Mouse (Mus musculus) kidney, embryonic 14.5 days (tissue): ENCODE measurements around the gene Pcyox1. TPM values are rescaled to one million over a fixed set of nuclear protein-coding genes. Genes with fewer than 3 reads are reported as not detected.

ENCODE experiments used
- ATAC-seq: fragments of 200-750 bp; cut with Nextera tagmentation; 2 replicates; pipeline ENCODE4 v1.8.0; 2017; ENCODE audit warnings: moderate number of reproducible peaks, mild to moderate bottlenecking, moderate TSS enrichment, moderate library complexity; ENCODE audit not compliant: low FRiP score, low TSS enrichment
- H3K27ac ChIP-seq: fragments of 300-500 bp; sonication (generic); 2 replicates; pipeline ENCODE4 v1.5.1; 2014; ENCODE audit warnings: low read depth, mild to moderate bottlenecking, low read length, moderate library complexity, mixed read lengths
- H3K27me3 ChIP-seq: fragments of 300-500 bp; sonication (generic); 2 replicates; pipeline ENCODE4 v1.6.1; 2014; ENCODE audit warnings: mild to moderate bottlenecking, low read length; ENCODE audit not compliant: control insufficient read depth, insufficient read depth
- H3K36me3 ChIP-seq: fragments of 300-500 bp; sonication (generic); 2 replicates; pipeline ENCODE4 v1.6.1; 2014; ENCODE audit warnings: low read length, mixed read lengths; ENCODE audit not compliant: control insufficient read depth, insufficient read depth
- H3K4me1 ChIP-seq: fragments of 300-500 bp; sonication (generic); 2 replicates; pipeline ENCODE4 v1.6.1; 2014; ENCODE audit warnings: low read length, mixed read lengths; ENCODE audit not compliant: control insufficient read depth, insufficient read depth
- H3K4me2 ChIP-seq: fragments of 300-500 bp; sonication (generic); replicated peaks from 2 replicates; pipeline ENCODE4 v1.6.1; 2014; ENCODE audit warnings: low read depth, mild to moderate bottlenecking, low read length
- H3K4me3 ChIP-seq: fragments of 300-500 bp; sonication (generic); 2 replicates; pipeline ENCODE4 v1.5.1; 2014; ENCODE audit warnings: mild to moderate bottlenecking, low read length
- H3K9ac ChIP-seq: fragments of 300-500 bp; sonication (generic); 2 replicates; pipeline ENCODE4 v1.6.1; 2014; ENCODE audit warnings: low read depth, mild to moderate bottlenecking, low read length, moderate library complexity
- H3K9me3 ChIP-seq: fragments of 300-500 bp; sonication (generic); 2 replicates; pipeline ENCODE4 v1.6.1; 2016; ENCODE audit warnings: low read length; ENCODE audit not compliant: control insufficient read depth
- WGBS: fragments of 180-500 bp; shearing (Covaris S2); extraction: QIAGEN DNeasy Blood & Tissue Kit; methylation state at CpG from one replicate; pipeline ENCODE4 v1.1.7; 2014; 5-methylcytosine and 5-hydroxymethylcytosine counted together
- polyA plus RNA-seq: library from polyadenylated mRNA; unstranded; fragments of >200 nt; fragmentation: Nextera tagmentation; extraction: Ambion mirVana; gene quantifications from 2 replicates; pipeline ENCODE4 v1.2.1, GENCODE M21; 2014

Pcyox1 gene
- polyA plus RNA-seq, 1 experiment from 2014 or later, result 96.4 TPM

DNA sequence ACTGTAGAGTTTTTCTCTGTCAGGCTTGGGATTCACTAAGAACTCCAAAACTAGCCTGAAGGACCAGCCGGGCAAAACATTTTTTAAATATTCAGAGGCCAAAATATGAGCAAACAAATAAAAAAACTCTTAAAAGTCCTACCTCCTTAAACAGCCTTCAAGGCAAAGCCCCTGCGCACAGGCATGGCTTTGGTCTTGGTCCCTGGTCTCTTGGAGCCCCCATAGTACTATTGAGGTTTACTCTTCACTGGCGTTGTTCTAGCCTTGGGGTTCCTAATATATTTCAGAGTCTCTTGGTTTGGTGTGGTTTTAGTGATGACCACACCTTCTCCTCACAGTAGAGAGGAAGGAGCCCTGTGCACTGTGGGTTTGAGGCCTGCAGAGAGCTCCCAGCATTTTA is 34.6 kb upstream of the Pcyox1 start:
- Histone ChIP-seq H3K4me3 (no peak overlapping the region), H3K27ac (no peak overlapping the region), H3K9ac (no peak overlapping the region), H3K4me1 (no peaks in the 10 kb centered on the region), H3K9me3 (no peaks in the 10 kb centered on the region), H3K27me3 (no peaks in the 10 kb centered on the region), H3K4me2 (no peak overlapping the region), H3K36me3 (peaks cover 94% of the 10 kb centered on the region)
- WGBS, result 99% methylated on average over 3 of the region's 3 CpGs
- no peak for ATAC-seq

DNA sequence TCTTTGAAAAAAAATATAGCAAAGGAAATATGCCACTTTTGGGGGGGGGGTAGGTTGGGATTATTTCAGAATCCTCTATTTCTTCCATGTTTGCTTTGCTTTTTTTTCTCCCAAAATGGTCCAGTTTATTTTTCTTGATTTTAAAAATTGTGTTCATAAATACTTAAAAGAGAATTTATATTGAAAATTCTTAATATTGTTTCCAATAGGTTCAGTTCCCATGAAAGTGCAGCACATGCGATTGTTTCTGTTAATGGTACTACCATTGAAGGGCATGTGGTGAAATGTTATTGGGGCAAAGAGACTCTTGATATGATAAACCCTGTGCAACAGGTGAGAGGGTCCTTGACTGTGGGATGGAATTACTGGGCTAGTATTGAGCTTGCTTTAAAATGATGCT is 29.4 kb upstream of the Pcyox1 start, which contains the start of gene Gm44790:
Gene Gm44790 (plus strand): TSS at position 301 of the 400 bp plus-strand sequence.
- no peaks in the 10 kb centered on the region for H3K4me1 ChIP-seq
- no peaks in the 10 kb centered on the region for H3K27me3 ChIP-seq
- no peak for ATAC-seq
- WGBS, result 91% methylated on average over 1 of the region's 1 CpGs
- peaks cover 84% of the 10 kb centered on the region for H3K36me3 ChIP-seq
- no peaks in the 10 kb centered on the region for H3K9me3 ChIP-seq
- H3K27ac ChIP-seq, result no peak within 1 kb of the TSS
- H3K4me2 ChIP-seq, result no peak within 1 kb of the TSS
- H3K9ac ChIP-seq, result no peak within 1 kb of the TSS
- H3K4me3 ChIP-seq, result no peak within 1 kb of the TSS

DNA sequence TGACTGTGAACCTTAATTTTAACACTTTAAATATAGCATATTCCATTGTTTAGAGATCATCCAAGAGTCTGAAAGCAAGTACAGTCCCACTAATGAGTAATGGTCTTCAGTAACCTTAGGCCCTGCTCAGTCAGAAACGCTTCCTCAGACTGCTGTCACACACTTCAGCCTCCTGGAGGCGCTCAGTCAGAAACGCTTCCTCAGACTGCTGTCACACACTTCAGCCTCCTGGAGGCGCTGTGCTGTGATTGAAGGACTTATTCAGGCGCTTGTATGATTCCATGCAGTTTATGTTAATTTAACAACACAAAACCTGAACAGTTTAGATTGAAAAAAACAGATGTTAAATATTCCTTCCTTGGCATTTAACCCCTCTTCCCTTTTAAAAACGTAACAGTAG is 23.5 kb upstream of the Pcyox1 start:
- no peaks in the 10 kb centered on the region for H3K9me3 ChIP-seq
- ATAC-seq, result no peak
- no peak overlapping the region for H3K27ac ChIP-seq
- WGBS, result 83% methylated on average over 6 of the region's 6 CpGs
- peaks cover 81% of the 10 kb centered on the region for H3K36me3 ChIP-seq
- no peaks in the 10 kb centered on the region for H3K27me3 ChIP-seq
- no peaks in the 10 kb centered on the region for H3K4me1 ChIP-seq
- H3K4me2 ChIP-seq, result no peak overlapping the region
- no peak overlapping the region for H3K9ac ChIP-seq
- H3K4me3 ChIP-seq, result no peak overlapping the region

DNA sequence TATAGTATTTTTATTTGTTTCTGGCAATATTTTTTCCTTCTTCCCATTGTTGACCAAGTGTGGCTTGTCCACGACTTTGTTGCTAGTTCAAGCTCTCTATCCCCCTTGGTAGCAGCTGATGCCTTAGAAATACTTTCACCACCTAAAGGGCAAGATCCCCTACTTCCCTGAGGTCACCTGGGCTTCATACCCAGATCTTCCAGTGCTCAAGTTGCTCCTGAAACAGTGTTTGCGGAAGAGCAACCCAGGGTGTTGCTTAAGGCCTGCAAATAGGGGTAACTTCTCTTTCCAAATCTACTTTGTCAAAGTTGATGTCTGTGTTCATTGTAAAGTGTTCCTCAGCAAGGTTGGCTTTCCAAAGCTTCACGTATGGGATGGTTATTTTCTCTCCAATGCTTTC is 22.3 kb upstream of the Pcyox1 start:
- H3K4me3 ChIP-seq, result no peak overlapping the region
- no peak overlapping the region for H3K9ac ChIP-seq
- H3K27ac ChIP-seq, result no peak overlapping the region
- H3K9me3 ChIP-seq, result no peaks in the 10 kb centered on the region
- no peak overlapping the region for H3K4me2 ChIP-seq
- no peak for ATAC-seq
- peaks cover 78% of the 10 kb centered on the region for H3K36me3 ChIP-seq
- 91% methylated on average over 3 of the region's 3 CpGs for WGBS
- H3K4me1 ChIP-seq, result no peaks in the 10 kb centered on the region
- no peaks in the 10 kb centered on the region for H3K27me3 ChIP-seq

DNA sequence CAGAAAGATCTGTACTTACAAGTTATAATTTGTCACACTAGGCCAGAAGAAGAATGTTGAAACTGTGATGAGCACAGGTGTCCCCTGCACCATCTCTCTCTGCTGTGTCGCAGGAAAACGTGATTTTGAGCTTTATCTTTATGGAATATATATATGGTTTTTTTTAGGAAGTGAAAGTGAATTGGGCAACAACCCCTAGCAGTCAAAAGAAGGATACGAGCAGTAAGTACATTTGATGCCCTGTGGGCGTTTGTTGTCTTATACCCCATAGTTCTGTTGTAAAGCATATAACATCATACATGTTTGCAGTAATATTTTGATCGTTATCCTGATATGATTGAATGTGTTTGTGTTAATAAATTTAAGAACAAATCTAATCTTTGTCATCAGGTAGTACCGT is 21.8 kb upstream of the Pcyox1 start:
- Histone ChIP-seq H3K4me1 (no peaks in the 10 kb centered on the region), H3K4me2 (no peak overlapping the region), H3K27ac (no peak overlapping the region), H3K36me3 (peaks cover 75% of the 10 kb centered on the region), H3K4me3 (no peak overlapping the region), H3K9ac (no peak overlapping the region), H3K27me3 (no peaks in the 10 kb centered on the region), H3K9me3 (no peaks in the 10 kb centered on the region)
- WGBS, result 95% methylated on average over 6 of the region's 6 CpGs
- no peak for ATAC-seq

DNA sequence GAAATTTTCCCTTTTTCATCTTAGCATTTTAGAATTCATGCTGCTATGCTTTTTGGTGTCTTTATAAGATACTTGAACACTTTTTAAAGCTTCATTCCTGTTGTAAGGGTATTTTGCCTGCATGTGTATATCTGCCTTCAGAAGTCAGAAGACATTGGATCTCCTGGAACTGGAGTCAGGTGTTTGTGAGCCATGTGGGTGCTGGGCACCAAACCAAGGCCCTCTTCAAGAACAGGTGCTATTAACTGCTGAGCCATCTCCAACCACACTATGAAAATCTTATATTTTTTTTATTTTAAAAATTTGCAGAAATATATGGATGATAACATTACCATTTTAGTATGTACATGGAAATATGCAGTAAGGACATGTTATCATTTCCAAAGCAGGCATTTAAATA is 9.4 kb upstream of the Pcyox1 start:
- no peaks in the 10 kb centered on the region for H3K27me3 ChIP-seq
- ATAC-seq, result no peak
- peak overlapping the region; percentile 20; the same call in 1 of the 2 replicates for H3K4me3 ChIP-seq
- H3K36me3 ChIP-seq, result peaks cover 16% of the 10 kb centered on the region; the same call in 1 of the 2 replicates
- H3K4me2 ChIP-seq, result peak overlapping the region; percentile 58
- H3K9me3 ChIP-seq, result no peaks in the 10 kb centered on the region
- H3K9ac ChIP-seq, result no peak overlapping the region
- no peaks in the 10 kb centered on the region for H3K4me1 ChIP-seq
- H3K27ac ChIP-seq, result no peak overlapping the region

DNA sequence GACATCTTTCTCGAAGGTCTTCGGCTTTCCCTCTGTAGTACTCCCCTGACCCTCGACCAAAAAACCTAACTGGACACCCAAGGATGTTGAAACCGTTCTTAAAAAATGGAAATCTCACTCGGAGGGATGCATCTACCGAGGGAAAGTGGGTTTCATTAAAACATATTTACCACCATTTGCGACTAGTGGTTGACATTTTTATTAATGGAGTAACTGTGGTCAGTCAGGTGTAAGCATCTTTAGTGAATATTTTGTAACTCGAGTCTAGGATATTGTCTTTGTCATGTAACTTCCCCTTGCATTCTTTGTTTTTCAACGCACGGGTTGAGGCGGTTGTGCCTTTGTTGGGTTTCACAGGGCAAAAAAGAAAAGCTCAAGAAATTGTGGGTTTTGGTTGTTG is 8.0 kb upstream of the Pcyox1 start:
- under 1% methylated on average over 11 of the region's 11 CpGs for WGBS
- H3K36me3 ChIP-seq, result peaks cover 15% of the 10 kb centered on the region; the same call in 1 of the 2 replicates
- H3K9me3 ChIP-seq, result no peaks in the 10 kb centered on the region
- no peaks in the 10 kb centered on the region for H3K4me1 ChIP-seq
- H3K4me3 ChIP-seq, result peak overlapping the region; percentile 86
- no peaks in the 10 kb centered on the region for H3K27me3 ChIP-seq
- peak overlapping the region; percentile 58 for H3K4me2 ChIP-seq
- peak overlapping the region; percentile 100 for H3K27ac ChIP-seq
- peak overlapping the region; percentile 96 for H3K9ac ChIP-seq
- ATAC-seq, result no peak

DNA sequence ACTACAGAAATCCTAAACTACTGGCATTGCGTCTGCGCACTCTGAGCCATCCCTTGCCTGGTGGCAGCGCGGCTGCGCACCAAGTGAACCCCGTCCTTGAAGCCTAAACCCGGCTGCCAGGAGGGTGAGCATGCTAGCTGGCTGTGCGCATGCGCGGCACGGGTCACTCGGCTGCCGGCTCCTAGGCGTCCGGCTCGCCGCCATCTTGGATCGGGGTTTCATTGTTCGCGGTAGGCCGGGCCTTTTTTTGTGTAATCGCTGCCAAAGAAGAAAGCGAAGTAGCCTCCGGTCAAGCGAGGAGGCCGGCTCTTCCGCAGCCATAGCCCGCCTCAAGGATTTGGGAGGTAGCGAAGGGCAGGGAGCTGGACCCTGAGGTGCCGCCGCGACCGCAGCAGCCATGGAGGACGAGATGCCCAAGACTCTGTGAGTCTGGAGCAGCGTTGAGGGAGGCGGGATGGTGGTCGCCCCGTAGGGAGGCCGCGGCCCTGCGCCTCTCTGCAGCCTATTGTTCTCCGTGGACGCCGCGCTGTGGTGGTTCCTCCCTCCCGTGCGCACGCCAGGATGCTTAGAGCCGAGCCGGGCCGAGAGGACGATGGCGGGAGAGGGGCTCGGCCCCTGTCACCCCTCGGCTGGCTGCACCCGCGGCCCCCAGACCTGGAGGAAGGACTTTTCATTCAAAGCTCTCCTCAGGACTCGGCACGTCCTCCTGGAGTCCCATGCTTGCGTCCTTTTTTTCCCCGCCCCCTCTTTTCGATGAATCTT is 7.3 kb upstream of the Pcyox1 start, which contains the start of gene Tia1:
Gene Tia1 (plus strand): TSS at position 120 of the 762 bp plus-strand sequence.
- ATAC-seq, result peak; percentile 95
- H3K4me3 ChIP-seq, result peak within 1 kb of the TSS; percentile 86
- no peaks in the 10 kb centered on the region for H3K4me1 ChIP-seq
- peak within 1 kb of the TSS; percentile 58 for H3K4me2 ChIP-seq
- peak within 1 kb of the TSS; percentile 96 for H3K9ac ChIP-seq
- H3K36me3 ChIP-seq, result peaks cover 11% of the 10 kb centered on the region; the same call in 1 of the 2 replicates
- no peaks in the 10 kb centered on the region for H3K27me3 ChIP-seq
- H3K9me3 ChIP-seq, result no peaks in the 10 kb centered on the region
- peak within 1 kb of the TSS; percentile 100 for H3K27ac ChIP-seq
- WGBS, result under 1% methylated on average over 62 of the region's 62 CpGs

DNA sequence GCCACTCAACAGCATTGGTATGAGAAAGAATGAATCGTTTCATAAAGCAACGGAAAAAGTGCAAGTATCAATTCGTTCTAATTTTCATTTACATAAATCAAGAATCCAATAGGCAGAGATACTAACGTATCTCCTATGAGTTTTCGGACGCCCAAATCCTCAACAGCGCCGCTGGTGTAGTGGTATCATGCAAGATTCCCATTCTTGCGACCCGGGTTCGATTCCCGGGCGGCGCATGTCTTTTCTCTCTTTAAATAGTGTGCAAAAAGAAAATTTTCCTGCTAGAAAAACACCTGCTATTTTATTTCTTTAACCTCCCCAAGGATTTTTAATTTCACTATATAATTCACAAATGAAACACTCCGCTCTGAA is 6.8 kb upstream of the Pcyox1 start:
- Histone ChIP-seq H3K27ac (peak overlapping the region; percentile 100), H3K9ac (peak overlapping the region; percentile 96; the same call in 1 of the 2 replicates), H3K4me1 (no peaks in the 10 kb centered on the region), H3K27me3 (no peaks in the 10 kb centered on the region), H3K9me3 (no peaks in the 10 kb centered on the region), H3K36me3 (peaks cover 9% of the 10 kb centered on the region; the same call in 1 of the 2 replicates), H3K4me2 (peak overlapping the region; percentile 58), H3K4me3 (peak overlapping the region; percentile 86)
- WGBS, result under 1% methylated on average over 15 of the region's 15 CpGs
- ATAC-seq, result peak; percentile 66
